Mouse (Mus musculus) lung, embryonic 15.5 days (tissue): ENCODE results near the gene Llph. TPM values are rescaled to one million over a fixed set of nuclear protein-coding genes. Genes with fewer than 3 reads are reported as not detected.

Experiments
- polyA plus RNA-seq: library from polyadenylated mRNA; unstranded; fragments of >200 nt; fragmentation: Nextera tagmentation; extraction: Ambion mirVana; gene quantifications from 2 replicates; pipeline ENCODE4 v1.2.1, GENCODE M21; 2015

Gene Llph
- polyA plus RNA-seq, 1 experiment from 2014 or later = 46.6 TPM

Other genes starting within 250 kb of the Llph start
- gene Helb, start 114.1 kb upstream of the Llph start, polyA plus RNA-seq = 5.1 and 5.2 TPM in 2 replicates
- 89.7 and 96.4 TPM in 2 replicates for gene Tmbim4, start 25.5 kb upstream of the Llph start, polyA plus RNA-seq
- gene Irak3, start 24.9 kb upstream of the Llph start, polyA plus RNA-seq = 0.64 and 0.67 TPM in 2 replicates
- gene Hmga2, start 249.4 kb downstream of the Llph start, polyA plus RNA-seq = 7.8 and 8.7 TPM in 2 replicates